In genomic region chr4:134496595-134497210, GRCm38 (mm10) we compare ENCODE assay signal across 8 mouse cellular contexts. TPM values are rescaled to one million over a fixed set of nuclear protein-coding genes. Genes with fewer than 3 reads are reported as not detected.
A peak's percentile ranks its signal among the peaks of the same experiment; 100 is the strongest.
DNase-seq lines count a peak whose midpoint lies in the region; ATAC-seq and TF ChIP-seq lines count a peak whose summit lies in the region.

Gene Paqr7 (plus strand): TSS chr4:134496697.

- H3K9me3 ChIP-seq in G1E (replicated peaks), result no peaks in the 10 kb centered on the region
- H3K9me3 ChIP-seq in forebrain, postnatal 0 days (ENCODE audit: low read length), result no peaks in the 10 kb centered on the region
- no peaks in the 10 kb centered on the region for H3K9me3 ChIP-seq in neural tube, embryonic 12.5 days
- no peaks in the 10 kb centered on the region for H3K9me3 ChIP-seq in stomach, postnatal 0 days (ENCODE audit: control insufficient read depth, low read length)

- DNase-seq in G1E (ENCODE audit: low spot score), result peak; percentile 68
- DNase-seq in cerebellum, adult 18-20 months, result peak; percentile 88 to 89
- peak; percentile 64 for DNase-seq in forebrain, postnatal 0 days
- DNase-seq in heart, postnatal 25 days (ENCODE audit: low spot score), result peak; percentile 73
- peak; percentile 78 to 87 for DNase-seq in layer of hippocampus, adult 18-20 months (ENCODE audit: low spot score in 2 of 2)
- DNase-seq in lung, adult 18-20 months, result peak; percentile 86 to 91
- DNase-seq in stomach, postnatal 0 days (ENCODE audit: low spot score), result peak; percentile 83

- peak within 1 kb of the TSS; percentile 73 for H3K4me3 ChIP-seq in G1E (ENCODE audit: low read depth, low read length)
- peak within 1 kb of the TSS; percentile 49 for H3K4me3 ChIP-seq in forebrain, postnatal 0 days (ENCODE audit: low read depth, low read length)
- H3K4me3 ChIP-seq in neural tube, embryonic 12.5 days, result peak within 1 kb of the TSS; percentile 54
- H3K4me3 ChIP-seq in stomach, postnatal 0 days (ENCODE audit: low read depth, low read length), result peak within 1 kb of the TSS; percentile 52

- peak within 1 kb of the TSS; percentile 94 for H3K4me2 ChIP-seq in forebrain, postnatal 0 days (ENCODE audit: low read depth)
- peak within 1 kb of the TSS; percentile 99 for H3K4me2 ChIP-seq in neural tube, embryonic 12.5 days (replicated peaks)
- peak within 1 kb of the TSS; percentile 90 for H3K4me2 ChIP-seq in stomach, postnatal 0 days (replicated peaks; ENCODE audit: low read depth)

- H3K27ac ChIP-seq in forebrain, postnatal 0 days (ENCODE audit: low read depth, low read length), result peak within 1 kb of the TSS; percentile 73
- no peak within 1 kb of the TSS for H3K27ac ChIP-seq in neural tube, embryonic 12.5 days
- peak within 1 kb of the TSS; percentile 83 for H3K27ac ChIP-seq in stomach, postnatal 0 days (replicated peaks)

- peaks cover 28% of the 10 kb centered on the region for H3K36me3 ChIP-seq in G1E (replicated peaks)
- H3K36me3 ChIP-seq in forebrain, postnatal 0 days (ENCODE audit: insufficient read depth), result no peaks in the 10 kb centered on the region
- no peaks in the 10 kb centered on the region for H3K36me3 ChIP-seq in neural tube, embryonic 12.5 days
- no peaks in the 10 kb centered on the region for H3K36me3 ChIP-seq in stomach, postnatal 0 days (ENCODE audit: control insufficient read depth, insufficient read depth, low read length)

- 4% methylated on average over 35 of the region's 35 CpGs for WGBS in forebrain, postnatal 0 days
- 3% methylated on average over 35 of the region's 35 CpGs for WGBS in neural tube, embryonic 12.5 days
- WGBS in stomach, postnatal 0 days, result 4% methylated on average over 35 of the region's 35 CpGs

- H3K9ac ChIP-seq in forebrain, postnatal 0 days, result peak within 1 kb of the TSS; percentile 73
- peak within 1 kb of the TSS; percentile 72 for H3K9ac ChIP-seq in neural tube, embryonic 12.5 days
- H3K9ac ChIP-seq in stomach, postnatal 0 days (ENCODE audit: low read length), result peak within 1 kb of the TSS; percentile 65

- peaks cover 75% of the 10 kb centered on the region for H3K4me1 ChIP-seq in G1E (ENCODE audit: insufficient read depth, low read depth, low read length)
- H3K4me1 ChIP-seq in forebrain, postnatal 0 days (ENCODE audit: insufficient read depth), result no peaks in the 10 kb centered on the region; the same call in none of the 2 replicates
- peaks cover 15% of the 10 kb centered on the region for H3K4me1 ChIP-seq in neural tube, embryonic 12.5 days
- peaks cover 10% of the 10 kb centered on the region for H3K4me1 ChIP-seq in stomach, postnatal 0 days (replicated peaks; ENCODE audit: control insufficient read depth, insufficient read depth)

- intact Hi-C loops in heart, postnatal 25 days (cut with DNase I), result no loop called here

- peak; percentile 12; the same call in 1 of the 2 replicates for ATAC-seq in G1E (ENCODE audit: extremely low read depth, insufficient number of reproducible peaks, low FRiP score, poor library complexity, severe bottlenecking)
- peak; percentile 69 for ATAC-seq in forebrain, postnatal 0 days
- ATAC-seq in neural tube, embryonic 12.5 days (ENCODE audit: low FRiP score, low read depth), result peak; percentile 29
- peak; percentile 60 for ATAC-seq in stomach, postnatal 0 days (ENCODE audit: low FRiP score, low TSS enrichment)

- H3K27me3 ChIP-seq in G1E (ENCODE audit: insufficient read depth, low read length), result peaks cover 5% of the 10 kb centered on the region; the same call in 1 of the 2 replicates
- no peaks in the 10 kb centered on the region for H3K27me3 ChIP-seq in forebrain, postnatal 0 days (ENCODE audit: insufficient read depth, low read length)
- 0 out of 2 replicates have a peak, but pooled peaks cover 3% of the 10 kb centered on the region for H3K27me3 ChIP-seq in neural tube, embryonic 12.5 days (replicated peaks)
- no peaks in the 10 kb centered on the region for H3K27me3 ChIP-seq in stomach, postnatal 0 days (ENCODE audit: control insufficient read depth, insufficient read depth, low read length)

- TF ChIP-seq CTCF in G1E (IDR thresholded peaks at IDR 0.05; ENCODE audit: low read depth, low read length), result no peak
- TF ChIP-seq CTCF in forebrain, postnatal 0 days (IDR thresholded peaks at IDR 0.05; ENCODE audit: low read depth), result no peak
- peak; percentile 10 for TF ChIP-seq CTCF in stomach, postnatal 0 days (IDR thresholded peaks at IDR 0.05; ENCODE audit: low read depth)

- TF ChIP-seq EP300 in stomach, postnatal 0 days (optimal IDR thresholded peaks at IDR 0.05), result peak; percentile 39

RNA-seq across cellular contexts. Expression of gene Paqr7, which starts in this region (rescaled TPM):
- total RNA-seq in G1E (2014; fragmentation: Nextera tagmentation) (6.0 and 10.3 TPM in 2 replicates), G1E (2017) (7.0 and 9.2 TPM in 2 replicates)
- 13.1 and 14.8 TPM in 2 replicates for polyA plus RNA-seq in G1E (2012)
- 33.9 and 36.6 TPM in 2 replicates for total RNA-seq in forebrain, postnatal 0 days (2014; rRNA removed)
- polyA plus RNA-seq in forebrain, postnatal 0 days (2015; fragmentation: Nextera tagmentation; extraction: Ambion mirVana), result 21.3 and 28.1 TPM in 2 replicates
- 10 to 100 TPM; 16.9 to 17.4 TPM for total RNA-seq in heart, postnatal 25 days (2021)
- 10 to 100 TPM; 60.9 to 67.1 TPM for total RNA-seq in layer of hippocampus, adult 18-20 months (2021)
- polyA plus RNA-seq in neural tube, embryonic 12.5 days (2016; fragmentation: Nextera tagmentation; extraction: Ambion mirVana), result 7.4 and 8.9 TPM in 2 replicates
- polyA plus RNA-seq in stomach, postnatal 0 days (2015; fragmentation: Nextera tagmentation; extraction: Ambion mirVana), result 51.8 and 56.4 TPM in 2 replicates

Comparison
In these comparisons a context has a peak if more than half of its experiments do, and no peak if none do; other contexts are left out.
1. ATAC-seq: peak in every context shown above with its lines; median percentile 69 in forebrain, postnatal 0 days; 60 in stomach, postnatal 0 days; 29 in neural tube, embryonic 12.5 days; 12 in G1E.